Mouse (Mus musculus): ENCODE measurements around the gene Racgap1. TPM values are rescaled to one million over a fixed set of nuclear protein-coding genes. Genes with fewer than 3 reads are reported as not detected.

Racgap1 gene
- polyA plus RNA-seq, 1 experiment from 2014 or later = 7.5 TPM

GRCm38 (mm10) chr15:99599245-99600070, 52.0 kb downstream of the Racgap1 start:
- no peak for DNase-seq (ENCODE audit: low spot score)
- H3K36me3 ChIP-seq (ENCODE audit: insufficient read depth, low read length) = no peaks in the 10 kb centered on the region
- no peaks in the 10 kb centered on the region for H3K9me3 ChIP-seq (ENCODE audit: low read length)
- no peak overlapping the region for H3K4me3 ChIP-seq (ENCODE audit: low read depth, low read length)
- no peak overlapping the region for H3K27ac ChIP-seq (ENCODE audit: low read length)
- TF ChIP-seq CTCF (IDR thresholded peaks at IDR 0.05) (no peak), EP300 (IDR thresholded peaks at IDR 0.05) (no peak)
- no peak overlapping the region for H3K9ac ChIP-seq (replicated peaks; ENCODE audit: low read depth)
- H3K27me3 ChIP-seq (replicated peaks; ENCODE audit: insufficient read depth, low read length) = 0 out of 2 replicates have a peak, but pooled peaks cover 12% of the 10 kb centered on the region
- 55% methylated on average over 17 of the region's 17 CpGs for WGBS
- ATAC-seq = no peak
- no peak overlapping the region for H3K4me2 ChIP-seq (replicated peaks; ENCODE audit: low read depth, low read length)
- H3K4me1 ChIP-seq (ENCODE audit: insufficient read depth, low read depth, low read length) = no peaks in the 10 kb centered on the region; the same call in 1 of the 2 replicates

GRCm38 (mm10) chr15:99597596-99597995, 53.9 kb downstream of the Racgap1 start:
- Histone ChIP-seq H3K27me3 (replicated peaks; ENCODE audit: insufficient read depth, low read length) (0 out of 2 replicates have a peak, but pooled peaks cover 16% of the 10 kb centered on the region), H3K9me3 (ENCODE audit: low read length) (no peaks in the 10 kb centered on the region), H3K36me3 (ENCODE audit: insufficient read depth, low read length) (no peaks in the 10 kb centered on the region), H3K4me1 (ENCODE audit: insufficient read depth, low read depth, low read length) (no peaks in the 10 kb centered on the region; the same call in 1 of the 2 replicates), H3K9ac (replicated peaks; ENCODE audit: low read depth) (no peak overlapping the region), H3K27ac (ENCODE audit: low read length) (no peak overlapping the region), H3K4me3 (ENCODE audit: low read depth, low read length) (no peak overlapping the region), H3K4me2 (replicated peaks; ENCODE audit: low read depth, low read length) (no peak overlapping the region)
- ATAC-seq = no peak
- WGBS = 60% methylated on average over 8 of the region's 8 CpGs
- no peak for TF ChIP-seq EP300 (IDR thresholded peaks at IDR 0.05)
- no peak for TF ChIP-seq CTCF (IDR thresholded peaks at IDR 0.05)
- no peak for DNase-seq (ENCODE audit: low spot score)

GRCm38 (mm10) chr15:99596841-99597240, 54.6 kb downstream of the Racgap1 start:
- H3K9me3 ChIP-seq (ENCODE audit: low read length) = no peaks in the 10 kb centered on the region
- no peak overlapping the region for H3K4me3 ChIP-seq (ENCODE audit: low read depth, low read length)
- no peak overlapping the region for H3K4me2 ChIP-seq (replicated peaks; ENCODE audit: low read depth, low read length)
- H3K4me1 ChIP-seq (ENCODE audit: insufficient read depth, low read depth, low read length) = no peaks in the 10 kb centered on the region; the same call in 1 of the 2 replicates
- TF ChIP-seq EP300 (IDR thresholded peaks at IDR 0.05) (no peak), CTCF (IDR thresholded peaks at IDR 0.05) (no peak)
- no peaks in the 10 kb centered on the region for H3K36me3 ChIP-seq (ENCODE audit: insufficient read depth, low read length)
- WGBS = 51% methylated on average over 7 of the region's 7 CpGs
- ATAC-seq = no peak
- DNase-seq (ENCODE audit: low spot score) = no peak
- no peak overlapping the region for H3K9ac ChIP-seq (replicated peaks; ENCODE audit: low read depth)
- no peak overlapping the region for H3K27ac ChIP-seq (ENCODE audit: low read length)
- peaks cover 17% of the 10 kb centered on the region; the same call in 1 of the 2 replicates for H3K27me3 ChIP-seq (replicated peaks; ENCODE audit: insufficient read depth, low read length)

GRCm38 (mm10) chr15:99596056-99596687, 55.3 kb downstream of the Racgap1 start:
- no peaks in the 10 kb centered on the region for H3K9me3 ChIP-seq (ENCODE audit: low read length)
- H3K9ac ChIP-seq (replicated peaks; ENCODE audit: low read depth) = no peak overlapping the region
- ATAC-seq (peak; percentile 65), DNase-seq (ENCODE audit: low spot score) (peak; percentile 91)
- H3K4me2 ChIP-seq (replicated peaks; ENCODE audit: low read depth, low read length) = no peak overlapping the region
- H3K36me3 ChIP-seq (ENCODE audit: insufficient read depth, low read length) = no peaks in the 10 kb centered on the region
- H3K27me3 ChIP-seq (replicated peaks; ENCODE audit: insufficient read depth, low read length) = peaks cover 22% of the 10 kb centered on the region; the same call in 1 of the 2 replicates
- peak overlapping the region; percentile 64; the same call in 1 of the 2 replicates for H3K27ac ChIP-seq (ENCODE audit: low read length)
- no peak overlapping the region for H3K4me3 ChIP-seq (ENCODE audit: low read depth, low read length)
- no peaks in the 10 kb centered on the region; the same call in 1 of the 2 replicates for H3K4me1 ChIP-seq (ENCODE audit: insufficient read depth, low read depth, low read length)
- WGBS = 8% methylated on average over 7 of the region's 7 CpGs
- TF ChIP-seq CTCF (IDR thresholded peaks at IDR 0.05) (peak; percentile 89), EP300 (IDR thresholded peaks at IDR 0.05) (no peak)

- Histone ChIP-seq H3K4me1 (ENCODE audit: insufficient read depth, low read depth, low read length) (no peaks in the 10 kb centered on the region; the same call in 1 of the 2 replicates), H3K9me3 (ENCODE audit: low read length) (no peaks in the 10 kb centered on the region), H3K9ac (replicated peaks; ENCODE audit: low read depth) (no peak overlapping the region), H3K4me2 (replicated peaks; ENCODE audit: low read depth, low read length) (peak overlapping the region; percentile 61; the same call in 1 of the 2 replicates), H3K36me3 (ENCODE audit: insufficient read depth, low read length) (no peaks in the 10 kb centered on the region), H3K27me3 (replicated peaks; ENCODE audit: insufficient read depth, low read length) (peaks cover 30% of the 10 kb centered on the region; the same call in 1 of the 2 replicates), H3K27ac (ENCODE audit: low read length) (peak overlapping the region; percentile 72), H3K4me3 (ENCODE audit: low read depth, low read length) (no peak overlapping the region)
- DNase-seq (ENCODE audit: low spot score) (peak; percentile 94), ATAC-seq (peak; percentile 79)
- peak; percentile 96 for TF ChIP-seq EP300 (IDR thresholded peaks at IDR 0.05)
- no peak for TF ChIP-seq CTCF (IDR thresholded peaks at IDR 0.05)
- WGBS = 48% methylated on average over 9 of the region's 10 CpGs
These were observed 56.5 kb downstream of the Racgap1 start for GRCm38 (mm10) chr15:99594951-99595350.

GRCm38 (mm10) chr15:99592877-99593276, 58.6 kb downstream of the Racgap1 start:
- peak overlapping the region; percentile 72 for H3K27ac ChIP-seq (ENCODE audit: low read length)
- H3K4me2 ChIP-seq (replicated peaks; ENCODE audit: low read depth, low read length) = peak overlapping the region; percentile 61
- H3K4me1 ChIP-seq (ENCODE audit: insufficient read depth, low read depth, low read length) = no peaks in the 10 kb centered on the region; the same call in 1 of the 2 replicates
- TF ChIP-seq EP300 (IDR thresholded peaks at IDR 0.05) (no peak), CTCF (IDR thresholded peaks at IDR 0.05) (no peak)
- no peaks in the 10 kb centered on the region for H3K36me3 ChIP-seq (ENCODE audit: insufficient read depth, low read length)
- peak overlapping the region; percentile 37 for H3K9ac ChIP-seq (replicated peaks; ENCODE audit: low read depth)
- 74% methylated on average over 5 of the region's 5 CpGs for WGBS
- H3K9me3 ChIP-seq (ENCODE audit: low read length) = no peaks in the 10 kb centered on the region
- H3K27me3 ChIP-seq (replicated peaks; ENCODE audit: insufficient read depth, low read length) = peaks cover 36% of the 10 kb centered on the region; the same call in 1 of the 2 replicates
- no peak for ATAC-seq
- H3K4me3 ChIP-seq (ENCODE audit: low read depth, low read length) = peak overlapping the region; percentile 45
- no peak for DNase-seq (ENCODE audit: low spot score)

All from lung, postnatal 0 days (tissue).